Mouse (Mus musculus): ENCODE measurements around the gene Nkx2-5. TPM values are rescaled to one million over a fixed set of nuclear protein-coding genes. Genes with fewer than 3 reads are reported as not detected.

The Nkx2-5 gene
- total and polyA plus RNA-seq, 3 experiments, result not detected

DNA sequence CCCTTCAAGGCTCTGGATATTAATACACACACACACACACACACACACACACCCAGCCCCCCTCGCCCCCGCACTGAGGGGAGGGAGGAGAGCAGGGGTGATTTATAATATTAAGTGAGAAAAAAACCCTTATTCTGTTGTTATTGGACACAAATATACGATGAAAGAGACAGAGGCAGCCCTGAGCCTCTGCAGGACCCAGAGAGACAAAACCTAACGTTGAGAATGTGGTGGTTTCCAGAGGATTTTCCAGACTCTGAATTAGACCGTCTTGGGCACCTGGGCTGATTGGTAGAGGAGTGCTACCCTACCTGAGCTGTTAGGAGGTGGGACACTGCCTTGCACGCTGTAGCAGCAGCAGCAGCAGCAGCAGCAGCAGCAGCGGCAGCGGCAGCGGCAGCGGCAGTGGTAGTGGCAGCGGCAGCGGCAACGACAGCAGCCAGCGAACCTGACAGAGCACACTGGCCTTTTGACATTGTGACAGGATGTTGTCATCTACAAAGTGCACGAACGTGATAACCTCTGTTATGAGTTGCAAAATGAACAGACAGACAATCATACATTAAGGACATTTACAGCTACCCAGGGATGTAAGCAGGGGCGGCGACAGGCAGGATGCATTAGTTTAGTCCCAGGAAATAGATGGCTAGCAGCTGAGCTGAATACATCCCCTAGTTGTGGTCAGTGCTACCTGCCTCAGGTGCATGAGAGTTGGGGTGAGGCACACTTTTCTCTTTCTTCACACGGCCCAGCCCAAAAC lies 7.8 kb downstream of the Nkx2-5 start:
- TF ChIP-seq ELF1 (IDR thresholded peaks at IDR 0.05; ENCODE audit: low read depth, low read length), result no peak
- no peaks in the 10 kb centered on the region for H3K4me1 ChIP-seq (ENCODE audit: control insufficient read depth in 1 of 2, insufficient read depth in 2 of 2, low read length in 2 of 2)
- H3K9me3 ChIP-seq (replicated peaks; ENCODE audit: insufficient read depth, low read length), result no peaks in the 10 kb centered on the region
- H3K27me3 ChIP-seq (ENCODE audit: control insufficient read depth in 1 of 2, insufficient read depth in 2 of 2, low read length in 2 of 2), result 0 out of 4 replicates have a peak, but pooled peaks cover 0 to 2% of the 10 kb centered on the region in 2 experiments
- no peak overlapping the region for H3K27ac ChIP-seq (ENCODE audit: control insufficient read depth, low read depth, low read length)
- H3K79me2 ChIP-seq (ENCODE audit: control insufficient read depth, insufficient read depth, low read length, poor library complexity), result no peaks in the 10 kb centered on the region
- no peak for DNase-seq (ENCODE audit: low read depth, low spot score)
- no peaks in the 10 kb centered on the region for H3K36me3 ChIP-seq (ENCODE audit: control insufficient read depth in 1 of 2, insufficient read depth in 2 of 2, low read length in 2 of 2)
- no peak overlapping the region for H3K4me3 ChIP-seq (ENCODE audit: control insufficient read depth in 1 of 2, insufficient read depth in 1 of 2, low read depth in 2 of 2, low read length in 2 of 2)
- H3K9ac ChIP-seq (ENCODE audit: control insufficient read depth, low read depth, low read length, poor library complexity, severe bottlenecking), result no peak overlapping the region

DNA sequence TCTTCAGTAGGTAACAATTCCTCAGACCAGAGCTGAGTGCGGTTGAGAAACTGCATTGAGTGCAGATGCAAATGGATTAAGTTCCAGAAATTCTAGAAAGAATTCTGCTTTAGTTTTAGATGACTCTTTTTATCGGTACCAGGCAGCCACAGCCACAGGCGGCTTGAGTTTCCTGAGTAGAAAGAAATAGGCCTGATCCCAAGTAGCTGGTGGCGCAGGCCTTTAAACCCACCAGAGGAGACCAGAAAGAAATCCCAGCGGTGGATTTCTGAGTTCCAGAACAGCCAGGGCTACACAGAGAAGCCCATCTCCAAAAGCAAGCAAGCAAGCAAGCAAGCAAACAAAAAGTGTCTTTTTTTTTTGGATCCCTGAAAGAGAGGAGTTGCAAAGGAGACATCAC lies 8.4 kb downstream of the Nkx2-5 start:
- Histone ChIP-seq H3K9me3 (replicated peaks; ENCODE audit: insufficient read depth, low read length) (no peaks in the 10 kb centered on the region), H3K27ac (ENCODE audit: control insufficient read depth, low read depth, low read length) (no peak overlapping the region), H3K9ac (ENCODE audit: control insufficient read depth, low read depth, low read length, poor library complexity, severe bottlenecking) (no peak overlapping the region), H3K79me2 (ENCODE audit: control insufficient read depth, insufficient read depth, low read length, poor library complexity) (no peaks in the 10 kb centered on the region), H3K27me3 (ENCODE audit: control insufficient read depth in 1 of 2, insufficient read depth in 2 of 2, low read length in 2 of 2) (0 out of 4 replicates have a peak, but pooled peaks cover 0 to 2% of the 10 kb centered on the region in 2 experiments), H3K36me3 (ENCODE audit: control insufficient read depth in 1 of 2, insufficient read depth in 2 of 2, low read length in 2 of 2) (no peaks in the 10 kb centered on the region), H3K4me3 (ENCODE audit: control insufficient read depth in 1 of 2, insufficient read depth in 1 of 2, low read depth in 2 of 2, low read length in 2 of 2) (no peak overlapping the region), H3K4me1 (ENCODE audit: control insufficient read depth in 1 of 2, insufficient read depth in 2 of 2, low read length in 2 of 2) (no peaks in the 10 kb centered on the region)
- no peak for DNase-seq (ENCODE audit: low read depth, low spot score)
- TF ChIP-seq ZMIZ1 (IDR thresholded peaks at IDR 0.05; ENCODE audit: low read depth, low read length) (no peak), ETS1 (IDR thresholded peaks at IDR 0.05; ENCODE audit: low read depth, low read length) (no peak), POLR2AphosphoS5 (IDR thresholded peaks at IDR 0.05; ENCODE audit: borderline replicate concordance, low read depth, low read length) (no peak), SIN3A (IDR thresholded peaks at IDR 0.05; ENCODE audit: low read length) (no peak), ELF1 (IDR thresholded peaks at IDR 0.05; ENCODE audit: low read depth, low read length) (no peak), MAX (IDR thresholded peaks at IDR 0.05; ENCODE audit: low read length) (no peak), BHLHE40 (IDR thresholded peaks at IDR 0.05; ENCODE audit: borderline replicate concordance, low read depth, low read length) (no peak), MXI1 (IDR thresholded peaks at IDR 0.05; ENCODE audit: low read depth, low read length) (no peak), CTCF (IDR thresholded peaks at IDR 0.05 in 2 of 3, conservative IDR thresholded peaks at IDR 0.05 in 1 of 3; ENCODE audit: control insufficient read depth in 1 of 3, insufficient read depth in 1 of 3, low read depth in 2 of 3, low read length in 3 of 3, poor library complexity in 1 of 3, severe bottlenecking in 1 of 3) (no peak), E2F4 (IDR thresholded peaks at IDR 0.05; ENCODE audit: borderline replicate concordance, low read depth, low read length) (no peak), EP300 (IDR thresholded peaks at IDR 0.05; ENCODE audit: low read depth in 1 of 2, low read length in 2 of 2) (no peak), NELFE (IDR thresholded peaks at IDR 0.05; ENCODE audit: low read depth, low read length) (no peak), MYC (IDR thresholded peaks at IDR 0.05; ENCODE audit: low read depth, low read length) (no peak), RCOR1 (IDR thresholded peaks at IDR 0.05; ENCODE audit: low read depth, low read length) (no peak), RAD21 (IDR thresholded peaks at IDR 0.05; ENCODE audit: low read depth, low read length) (no peak), MAZ (IDR thresholded peaks at IDR 0.05; ENCODE audit: low read depth, low read length) (no peak), KAT2A (conservative IDR thresholded peaks at IDR 0.05; ENCODE audit: low read depth, low read length) (no peak), CHD1 (IDR thresholded peaks at IDR 0.05; ENCODE audit: low read depth, low read length) (no peak)
